Mouse (Mus musculus) liver (tissue): ENCODE data around the gene Rnf20.
"Not testable (repeated sequence)": the region's sequence is repeated elsewhere in the genome, so short reads cannot be mapped to it uniquely, and the experiment has no call there.

Experiments used
- DNase-seq: peaks from one replicate; pipeline ENCODE4 v3.0.0-alpha.2; 2020; ENCODE audit warnings: mixed read lengths

The Rnf20 gene

DNA sequence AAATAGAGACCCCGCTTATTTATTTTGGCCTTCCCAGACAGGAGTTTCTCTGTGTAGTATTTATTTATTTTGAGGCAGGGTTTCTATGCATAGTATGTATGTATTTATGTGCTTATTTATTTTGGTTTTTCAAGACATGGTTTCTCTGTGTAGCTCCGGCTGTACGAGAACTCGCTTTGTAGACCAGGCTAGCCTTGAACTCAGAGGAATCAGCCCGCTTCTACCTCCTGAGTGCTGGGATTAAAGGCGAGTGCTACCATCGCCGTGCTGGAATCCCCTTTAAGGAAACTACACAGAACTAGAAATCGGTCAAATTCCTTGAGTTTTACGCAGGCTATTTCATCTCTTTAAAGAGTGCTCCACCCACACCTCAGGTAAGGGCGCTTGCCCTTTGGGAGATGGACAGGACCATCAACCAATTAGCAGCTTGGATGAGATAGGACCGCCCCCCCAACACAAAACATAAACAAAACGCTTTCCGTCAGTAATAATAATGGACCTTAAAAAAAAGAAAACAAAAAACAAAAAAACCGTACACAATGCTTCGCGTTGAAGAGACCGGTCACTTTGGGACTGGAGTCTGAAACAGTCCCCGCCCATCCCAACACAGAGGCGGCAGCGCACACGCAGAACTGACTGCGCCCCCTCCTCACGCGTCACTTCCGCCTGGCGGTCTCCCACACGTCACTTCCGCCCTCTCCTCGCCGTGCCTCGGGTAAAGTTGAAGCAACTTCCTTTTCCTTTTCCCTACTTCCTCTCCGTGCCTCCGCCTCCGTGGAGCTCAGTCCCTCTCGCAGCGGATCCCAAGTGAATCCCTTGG, at the start of gene Rnf20:
Rnf20 (plus strand) TSS at position 688 of the 820 bp plus-strand sequence.
- peak; percentile 94 for DNase-seq

GRCm38 (mm10) chr4:49583965-49584831, 47.6 kb upstream of the Rnf20 start:
- no peak for DNase-seq

GRCm38 (mm10) chr4:49585524-49586101, 46.2 kb upstream of the Rnf20 start:
- DNase-seq, result no peak

GRCm38 (mm10) chr4:49586811-49587210, 45.0 kb upstream of the Rnf20 start:
- no peak for DNase-seq

DNA sequence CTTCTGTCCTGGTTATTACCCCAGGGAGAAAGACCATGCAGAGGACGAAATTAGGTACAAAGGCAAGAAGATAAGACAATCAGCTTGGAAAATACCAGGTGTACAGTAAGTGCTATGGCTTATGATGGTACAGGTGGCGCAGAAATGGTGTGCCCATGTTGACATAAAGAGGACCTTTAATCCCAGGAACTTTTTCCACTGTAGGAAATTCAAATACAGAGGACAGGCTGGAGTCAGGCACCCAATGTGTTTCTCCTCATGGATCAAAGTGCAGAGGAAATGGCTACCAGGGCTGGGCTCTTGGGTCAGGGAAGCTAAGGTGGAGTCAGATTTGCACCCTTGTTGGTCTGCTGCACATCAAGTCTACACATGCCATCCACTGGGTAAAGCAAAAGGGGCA, 41.7 kb upstream of the Rnf20 start:
- no peak for DNase-seq

- no peak for DNase-seq
Observed at GRCm38 (mm10) chr4:49596846-49597182, 35.0 kb upstream of the Rnf20 start.

- DNase-seq, result peak; percentile 70
Observed at GRCm38 (mm10) chr4:49597183-49598100, 34.4 kb upstream of the Rnf20 start, which contains the start of gene Tmem246. Tmem246 (minus strand) TSS chr4:49597876.

- no peak for DNase-seq
Observed at GRCm38 (mm10) chr4:49603161-49603560, 28.6 kb upstream of the Rnf20 start.

GRCm38 (mm10) chr4:49604016-49604546, 27.7 kb upstream of the Rnf20 start:
- DNase-seq, result no peak

GRCm38 (mm10) chr4:49604616-49605015, 27.2 kb upstream of the Rnf20 start:
- no peak for DNase-seq

GRCm38 (mm10) chr4:49605459-49605858, 26.3 kb upstream of the Rnf20 start:
- DNase-seq, result no peak

DNA sequence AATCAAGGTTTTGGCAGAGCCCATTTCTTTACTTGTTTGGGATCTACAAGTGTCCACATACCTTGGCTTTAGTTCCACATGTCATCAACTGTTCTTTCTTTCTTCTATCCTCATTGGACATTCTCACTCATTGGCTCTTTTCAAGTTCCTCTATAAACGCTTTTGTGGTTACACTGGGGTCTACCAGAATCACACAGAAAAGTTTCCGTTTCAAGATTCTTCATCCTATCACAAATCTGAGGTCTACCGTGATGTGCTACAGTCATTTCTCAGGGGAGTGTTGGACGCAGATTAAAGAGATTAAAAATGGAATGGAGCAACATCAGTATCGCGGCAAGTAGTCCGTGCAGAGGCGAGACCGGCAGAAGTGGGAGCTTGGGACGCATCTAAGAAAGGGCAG, 14.9 kb upstream of the Rnf20 start:
- DNase-seq, result no peak

- DNase-seq, result not testable (repeated sequence)
Observed at GRCm38 (mm10) chr4:49619861-49620260, 11.9 kb upstream of the Rnf20 start.

DNA sequence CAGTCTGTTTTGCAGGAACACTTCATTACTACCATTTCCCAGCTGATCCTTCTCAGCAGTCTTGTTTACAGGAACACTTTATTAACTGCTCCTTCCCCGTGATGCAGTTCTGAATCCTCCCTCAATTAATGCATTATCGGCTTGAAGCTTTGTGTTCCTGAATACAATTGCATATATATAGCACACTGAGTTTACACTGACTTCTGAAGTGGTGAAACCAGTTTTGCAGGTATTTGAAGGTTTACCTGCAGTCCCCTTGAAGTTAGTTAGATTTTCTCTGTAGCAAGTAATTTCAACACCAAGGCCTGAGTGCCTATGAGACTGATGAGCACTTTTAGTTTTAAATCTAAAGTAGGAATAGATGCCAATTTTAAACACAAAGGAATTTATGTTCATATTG, 9.5 kb upstream of the Rnf20 start:
- DNase-seq, result no peak

DNA sequence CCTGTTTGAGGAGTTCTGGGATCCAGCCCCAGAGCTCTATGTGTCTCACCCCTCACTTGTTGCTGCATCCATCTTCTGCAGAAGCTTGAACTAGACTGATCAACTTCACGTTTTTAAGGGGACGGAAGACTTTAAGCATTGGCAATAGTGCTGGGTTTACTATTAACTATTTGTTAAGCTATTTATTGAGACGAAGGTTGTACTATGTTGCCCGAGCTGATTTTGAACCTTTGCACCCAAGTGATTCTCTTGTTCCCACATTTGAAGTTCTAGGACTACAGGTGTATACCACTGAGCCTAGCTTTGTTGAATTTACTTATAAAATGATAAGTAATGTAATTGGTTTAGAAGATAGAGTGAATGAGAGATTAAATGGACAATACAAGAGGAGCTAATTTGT, 7.9 kb upstream of the Rnf20 start:
- DNase-seq, result no peak

- DNase-seq, result peak; percentile 25
Observed at GRCm38 (mm10) chr4:49624969-49625368, 6.8 kb upstream of the Rnf20 start.

- peak; percentile 79 for DNase-seq
Observed at GRCm38 (mm10) chr4:49626973-49627372, 4.8 kb upstream of the Rnf20 start.

- DNase-seq, result no peak
Observed at GRCm38 (mm10) chr4:49628941-49629340, 2.9 kb upstream of the Rnf20 start.

- DNase-seq, result no peak
Observed at GRCm38 (mm10) chr4:49632139-49632481, 304 bp downstream of the Rnf20 start.

DNA sequence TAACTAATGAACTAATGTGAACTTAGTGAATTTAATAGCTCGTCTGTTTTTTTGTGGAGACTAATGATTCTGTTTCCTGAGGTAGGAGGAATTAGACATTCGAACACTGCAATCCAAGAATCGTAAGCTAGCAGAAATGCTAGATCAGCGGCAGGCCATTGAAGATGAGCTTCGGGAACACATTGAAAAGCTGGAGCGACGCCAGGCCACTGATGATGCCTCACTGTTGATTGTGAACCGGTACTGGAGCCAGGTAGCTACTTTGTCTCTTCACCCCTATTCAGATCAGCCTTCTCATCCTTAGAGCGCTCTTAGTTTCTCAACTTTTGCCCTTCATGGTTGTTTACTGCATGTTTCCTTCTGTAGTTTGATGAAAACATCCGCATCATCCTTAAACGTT, 6.0 kb downstream of the Rnf20 start:
- DNase-seq, result no peak

GRCm38 (mm10) chr4:49639913-49640312, 8.1 kb downstream of the Rnf20 start:
- DNase-seq, result no peak

GRCm38 (mm10) chr4:49659421-49659820, 27.6 kb downstream of the Rnf20 start:
- no peak for DNase-seq
